Mouse (Mus musculus) thymus, adult 2 months (tissue): Measurements from ENCODE around the gene Anks1b. TPM values are rescaled to one million over a fixed set of nuclear protein-coding genes. Genes with fewer than 3 reads are reported as not detected.

ENCODE experiments used
- DNase-seq: peaks from one replicate; pipeline ENCODE4 v3.0.0; 2021
- H3K27ac ChIP-seq: fragments of 200-500 bp; 2 replicates; pipeline ENCODE4 v1.5.1; 2012; ENCODE audit warnings: low read length, control low read depth; ENCODE audit not compliant: control insufficient read depth, insufficient read depth
- H3K27me3 ChIP-seq: fragments of 200-500 bp; 2 replicates; pipeline ENCODE4 v1.6.1; 2012; ENCODE audit warnings: mild to moderate bottlenecking, low read length, moderate library complexity, mixed read lengths; ENCODE audit not compliant: control insufficient read depth, insufficient read depth
- H3K36me3 ChIP-seq: fragments of 200-500 bp; 2 replicates; pipeline ENCODE4 v1.6.1; 2012; ENCODE audit warnings: mild to moderate bottlenecking, low read length, moderate library complexity; ENCODE audit not compliant: control insufficient read depth, insufficient read depth
- H3K4me1 ChIP-seq: fragments of 200-500 bp; replicated peaks from 2 replicates; pipeline ENCODE4 v1.6.1; 2012; ENCODE audit warnings: low read length; ENCODE audit not compliant: control insufficient read depth, insufficient read depth
- H3K4me3 ChIP-seq: fragments of 200-500 bp; 2 replicates; pipeline ENCODE4 v1.5.1; 2012; ENCODE audit warnings: mild to moderate bottlenecking, low read length, control low read depth, moderate library complexity; ENCODE audit not compliant: control insufficient read depth, insufficient read depth
- CTCF ChIP-seq: fragments of 200-500 bp; IDR thresholded peaks from 2 replicates; pipeline ENCODE4 v1.5.1; 2012; ENCODE audit warnings: mild to moderate bottlenecking, control low read depth, low read length, moderate library complexity, borderline replicate concordance; ENCODE audit not compliant: control insufficient read depth, poor library complexity, insufficient read depth; ENCODE audit errors: extremely low read depth
- POLR2A ChIP-seq: fragments of 200-500 bp; IDR thresholded peaks from 2 replicates; pipeline ENCODE4 v1.6.1; 2012; ENCODE audit warnings: mild to moderate bottlenecking, low read length, control low read depth, moderate library complexity; ENCODE audit not compliant: control insufficient read depth, poor library complexity, insufficient read depth; ENCODE audit errors: extremely low read depth
- WGBS: fragments of 180-500 bp; shearing (Covaris S2); methylation state at CpG from one replicate; pipeline ENCODE4 v1.1.7; 2018; 5-methylcytosine and 5-hydroxymethylcytosine counted together
- polyA plus RNA-seq: library from polyadenylated mRNA; depleted of rRNA; stranded (reverse); fragments of >200 nt; gene quantifications from 2 replicates; pipeline ENCODE4 v1.2.3, GENCODE M21; 2012

The Anks1b gene
- polyA plus RNA-seq, 1 experiment: 0.24 TPM

DNA sequence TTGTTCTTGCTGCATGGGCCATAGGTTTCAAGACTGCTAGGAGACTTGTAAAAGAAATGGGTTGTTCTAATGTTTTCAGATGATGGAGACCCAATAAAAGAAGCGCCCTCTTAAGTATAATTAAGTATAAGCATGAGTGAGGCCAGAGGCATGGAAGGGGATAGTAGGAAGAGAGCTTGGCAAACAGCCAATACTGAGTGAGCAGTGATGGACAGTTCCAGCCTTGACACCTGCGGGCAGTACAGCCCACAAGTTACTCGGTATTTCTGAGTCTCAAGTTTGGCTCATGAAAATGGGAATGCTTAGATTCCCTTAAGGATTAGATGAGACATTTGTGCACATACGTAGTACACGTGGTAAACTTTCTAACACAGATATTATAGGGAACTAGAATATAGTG lies 1016.3 kb downstream of the Anks1b start:
- DNase-seq: no peak
- Histone ChIP-seq H3K36me3 (no peaks in the 10 kb centered on the region), H3K27me3 (no peaks in the 10 kb centered on the region), H3K4me1 (no peaks in the 10 kb centered on the region), H3K4me3 (no peak overlapping the region), H3K27ac (no peak overlapping the region)
- TF ChIP-seq POLR2A (no peak), CTCF (no peak)
- 84% methylated on average over 5 of the region's 5 CpGs for whole genome bisulfite sequencing

DNA sequence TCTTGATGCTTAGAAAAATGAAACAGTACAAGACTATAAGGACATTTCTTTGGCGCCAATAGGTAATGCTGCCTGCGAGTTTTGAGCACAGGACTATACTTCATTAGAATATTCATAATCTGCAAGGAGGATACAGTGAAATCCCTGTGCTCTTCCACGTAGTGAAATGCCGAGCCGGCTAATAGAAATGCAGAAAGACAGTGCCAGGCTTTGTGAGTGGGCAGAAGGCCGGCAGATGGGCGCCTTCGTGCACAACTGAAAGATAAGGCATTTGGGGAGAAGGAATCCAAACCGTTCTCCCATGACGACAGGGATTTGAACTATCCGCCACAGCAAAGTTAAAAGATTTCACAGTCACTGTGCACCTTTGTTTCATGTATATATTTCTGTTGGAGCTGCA lies 1019.4 kb downstream of the Anks1b start:
- no peak for DNase-seq
- Histone ChIP-seq H3K27me3 (no peaks in the 10 kb centered on the region), H3K4me3 (no peak overlapping the region), H3K4me1 (no peaks in the 10 kb centered on the region), H3K36me3 (no peaks in the 10 kb centered on the region), H3K27ac (no peak overlapping the region)
- TF ChIP-seq CTCF: no peak
- no peak for TF ChIP-seq POLR2A
- WGBS: 91% methylated on average over 11 of the region's 11 CpGs

DNA sequence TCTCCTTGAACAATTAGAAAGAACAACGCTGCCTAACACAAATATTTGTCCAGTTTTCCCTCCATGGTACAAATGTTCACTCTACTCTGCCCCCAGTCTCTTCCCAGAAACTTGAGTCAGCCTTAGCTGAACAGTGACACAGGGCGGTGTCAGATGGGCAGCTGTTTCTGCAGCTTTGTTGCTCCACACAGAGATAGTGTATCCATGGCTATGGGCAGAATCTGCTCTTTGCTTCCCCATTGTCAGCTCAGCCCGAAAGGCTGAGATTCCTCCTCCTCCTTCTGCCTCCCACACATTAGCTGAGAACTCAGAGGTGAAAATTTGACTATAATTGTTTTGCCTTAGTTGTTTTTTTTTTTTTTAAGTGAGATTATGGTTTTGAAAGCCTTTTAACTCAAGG lies 1024.6 kb downstream of the Anks1b start:
- H3K27ac ChIP-seq: no peak overlapping the region
- H3K27me3 ChIP-seq: no peaks in the 10 kb centered on the region
- DNase-seq: no peak
- WGBS: 73% methylated on average over 3 of the region's 3 CpGs
- no peak overlapping the region for H3K4me3 ChIP-seq
- no peaks in the 10 kb centered on the region for H3K4me1 ChIP-seq
- TF ChIP-seq CTCF (no peak), POLR2A (no peak)
- H3K36me3 ChIP-seq: no peaks in the 10 kb centered on the region

DNA sequence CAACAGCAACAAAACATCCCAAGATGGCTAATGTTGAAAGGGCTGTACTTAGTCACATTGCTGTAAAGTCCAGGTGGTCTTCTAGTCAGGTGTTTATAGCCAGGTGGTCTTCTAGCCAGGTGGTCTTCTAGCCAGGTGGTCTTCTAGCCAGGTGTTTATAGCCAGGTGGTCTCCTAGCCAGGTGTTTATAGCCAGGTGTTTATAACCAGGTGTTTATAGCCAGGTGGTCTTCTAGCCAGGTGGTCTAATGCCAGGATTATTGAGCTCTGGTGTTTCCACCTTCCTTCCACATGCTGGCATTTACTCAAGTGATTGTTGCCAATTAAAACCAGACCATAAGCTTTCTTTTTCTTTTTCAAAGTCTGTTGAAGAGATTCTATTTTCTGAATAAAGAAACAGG lies 1030.9 kb downstream of the Anks1b start:
- no peak for DNase-seq
- Histone ChIP-seq H3K27me3 (no peaks in the 10 kb centered on the region), H3K4me3 (no peak overlapping the region), H3K27ac (no peak overlapping the region), H3K36me3 (no peaks in the 10 kb centered on the region), H3K4me1 (no peaks in the 10 kb centered on the region)
- TF ChIP-seq POLR2A: no peak
- TF ChIP-seq CTCF: no peak

DNA sequence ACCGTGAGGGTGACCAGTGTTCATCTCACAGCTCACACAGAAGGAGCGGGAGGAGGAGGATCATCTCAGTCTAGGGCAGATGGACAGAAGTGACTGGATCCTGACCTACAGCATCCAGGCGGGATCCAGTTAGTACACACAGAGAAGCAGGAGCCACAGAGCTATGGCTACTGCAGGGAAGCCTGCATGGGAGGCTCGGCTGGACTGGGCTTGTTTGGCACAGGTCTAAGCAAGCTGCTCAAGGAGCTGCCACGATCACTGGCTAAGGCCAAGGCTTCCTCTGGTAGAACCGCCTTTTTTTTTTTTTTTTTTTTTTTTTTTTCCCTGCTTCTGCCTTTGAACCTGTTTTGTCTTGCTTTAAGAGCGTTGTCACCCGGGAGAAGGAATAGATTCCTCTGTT lies 1034.1 kb downstream of the Anks1b start:
- no peaks in the 10 kb centered on the region for H3K27me3 ChIP-seq
- no peaks in the 10 kb centered on the region for H3K4me1 ChIP-seq
- TF ChIP-seq CTCF (no peak), POLR2A (no peak)
- H3K36me3 ChIP-seq: no peaks in the 10 kb centered on the region
- H3K27ac ChIP-seq: no peak overlapping the region
- WGBS: 83% methylated on average over 8 of the region's 8 CpGs
- no peak for DNase-seq
- no peak overlapping the region for H3K4me3 ChIP-seq

DNA sequence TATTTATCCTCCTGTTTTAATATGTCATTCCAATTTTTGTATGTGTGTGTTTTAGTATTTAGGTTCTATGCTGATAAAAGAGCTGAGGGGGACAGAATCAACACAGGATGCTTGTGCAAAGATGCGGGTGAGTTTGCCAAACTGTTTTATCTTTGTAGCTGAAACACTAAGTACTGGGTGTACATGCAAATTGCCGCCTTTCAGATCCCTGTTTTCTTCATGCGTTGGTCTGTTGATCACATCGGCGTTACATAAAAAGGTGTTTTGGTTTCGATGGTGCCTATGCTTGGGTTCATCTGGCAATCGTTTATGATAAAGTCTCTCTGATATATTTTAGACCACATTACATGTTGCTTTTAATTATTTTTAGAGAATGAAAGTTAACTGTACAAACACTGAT lies 1050.2 kb downstream of the Anks1b start:
- Histone ChIP-seq H3K27me3 (no peaks in the 10 kb centered on the region), H3K36me3 (no peaks in the 10 kb centered on the region), H3K4me3 (no peak overlapping the region), H3K27ac (no peak overlapping the region), H3K4me1 (no peaks in the 10 kb centered on the region)
- DNase-seq: no peak
- TF ChIP-seq POLR2A: no peak
- no peak for TF ChIP-seq CTCF
- 92% methylated on average over 7 of the region's 7 CpGs for WGBS

DNA sequence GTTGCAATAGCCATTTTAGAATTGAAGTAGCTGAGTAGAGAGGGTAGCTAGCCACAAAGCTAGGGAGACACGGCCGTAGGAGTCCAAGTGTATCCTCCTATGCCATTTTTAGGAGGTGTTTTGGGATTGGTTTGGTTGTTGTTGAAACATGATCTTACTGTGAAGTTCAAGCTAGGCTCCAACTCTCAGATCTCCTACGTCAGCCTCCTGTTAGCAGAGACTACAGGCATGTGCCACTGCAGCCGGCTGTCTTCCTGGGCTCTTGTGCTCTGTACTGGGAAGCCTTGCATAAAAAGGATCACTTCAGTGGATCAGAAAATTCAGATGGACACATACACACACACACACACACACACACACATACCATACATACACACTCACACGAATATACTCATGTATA lies 1059.8 kb downstream of the Anks1b start:
- H3K36me3 ChIP-seq: no peaks in the 10 kb centered on the region
- H3K4me3 ChIP-seq: no peak overlapping the region
- no peaks in the 10 kb centered on the region for H3K4me1 ChIP-seq
- H3K27ac ChIP-seq: no peak overlapping the region
- DNase-seq: no peak
- no peaks in the 10 kb centered on the region for H3K27me3 ChIP-seq
- TF ChIP-seq POLR2A (no peak), CTCF (no peak)
- 89% methylated on average over 5 of the region's 5 CpGs for WGBS

DNA sequence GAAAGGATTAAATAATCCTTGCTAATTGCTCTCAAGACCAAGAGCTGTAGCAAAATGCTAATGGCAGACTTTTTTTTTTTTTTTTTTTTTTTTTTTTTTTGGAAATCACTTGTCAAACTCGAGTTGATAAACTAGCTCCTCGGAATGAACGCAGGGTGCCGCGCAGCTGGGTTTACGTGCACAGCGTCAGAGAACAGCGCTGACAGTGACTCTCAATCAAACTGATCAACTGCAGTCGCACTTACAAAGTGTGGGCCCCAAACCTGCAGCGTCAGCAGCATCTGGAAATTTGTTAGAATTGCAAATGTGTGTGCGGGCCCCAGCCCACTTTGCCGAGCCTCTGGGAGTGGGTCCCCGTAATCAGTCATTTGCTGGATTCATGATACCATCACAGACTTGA lies 1061.4 kb downstream of the Anks1b start:
- no peaks in the 10 kb centered on the region for H3K4me1 ChIP-seq
- DNase-seq: no peak
- H3K27ac ChIP-seq: no peak overlapping the region
- 87% methylated on average over 13 of the region's 13 CpGs for WGBS
- TF ChIP-seq POLR2A: no peak
- no peak for TF ChIP-seq CTCF
- no peaks in the 10 kb centered on the region for H3K36me3 ChIP-seq
- H3K4me3 ChIP-seq: no peak overlapping the region
- H3K27me3 ChIP-seq: no peaks in the 10 kb centered on the region
